Mouse (Mus musculus): ENCODE measurements at regions not wholly inside any gene's neighbourhood (a gene's known extent, or its start where the extent isn't known, plus 50 kb on each side); places are given as distances from the start of the nearest gene placed in this dataset.
"Not testable (repeated sequence)": the region's sequence is repeated elsewhere in the genome, so short reads cannot be mapped to it uniquely, and the experiment has no call there.

GRCm38 (mm10) chr12:19288271-19288890 lies 665.9 kb upstream of the Gm21863 start:
- 0 out of 2 replicates have a peak, but pooled peaks have one; percentile 11 for TF ChIP-seq CTCF (IDR thresholded peaks at IDR 0.05)

GRCm38 (mm10) chr12:19289038-19289437 lies 665.3 kb upstream of the Gm21863 start:
- intact Hi-C loops (cut with DNase I); H3K9ac ChIP-seq (ENCODE audit: low read depth, low read length): not testable (repeated sequence)
- H3K4me3 ChIP-seq = peak overlapping the region; percentile 43

More at GRCm38 (mm10) chr12:19288271-19288890, 665.9 kb upstream of the Gm21863 start:
- H3K27me3 ChIP-seq (ENCODE audit: control insufficient read depth, insufficient read depth, low read length); H3K36me3 ChIP-seq (ENCODE audit: control insufficient read depth, insufficient read depth, low read length); H3K4me1 ChIP-seq (ENCODE audit: control insufficient read depth, insufficient read depth, low read length); intact Hi-C loops (cut with DNase I); H3K79me2 ChIP-seq (replicated peaks; ENCODE audit: control insufficient read depth, insufficient read depth, low read length); H3K27ac ChIP-seq: not testable (repeated sequence)
- peak overlapping the region; percentile 30 for H3K9ac ChIP-seq (ENCODE audit: low read depth, low read length)
- 7% methylated on average over 69 of the region's 75 CpGs for WGBS
- peak overlapping the region; percentile 43 for H3K4me3 ChIP-seq
- DNase-seq = peak; percentile 78 to 82

GRCm38 (mm10) chr12:19292068-19292770 lies 662.1 kb upstream of the Gm21863 start:
- H3K9ac ChIP-seq (ENCODE audit: low read depth, low read length); H3K4me3 ChIP-seq; DNase-seq; H3K4me1 ChIP-seq (ENCODE audit: control insufficient read depth, insufficient read depth, low read length); H3K36me3 ChIP-seq (ENCODE audit: control insufficient read depth, insufficient read depth, low read length); H3K27ac ChIP-seq; intact Hi-C loops (cut with DNase I); H3K79me2 ChIP-seq (replicated peaks; ENCODE audit: control insufficient read depth, insufficient read depth, low read length); H3K27me3 ChIP-seq (ENCODE audit: control insufficient read depth, insufficient read depth, low read length): not testable (repeated sequence)
- WGBS = 81% methylated on average over 3 of the region's 3 CpGs

More at GRCm38 (mm10) chr12:19289038-19289437, 665.3 kb upstream of the Gm21863 start:
- H3K4me1 ChIP-seq (ENCODE audit: control insufficient read depth, insufficient read depth, low read length); H3K27me3 ChIP-seq (ENCODE audit: control insufficient read depth, insufficient read depth, low read length); H3K36me3 ChIP-seq (ENCODE audit: control insufficient read depth, insufficient read depth, low read length); H3K27ac ChIP-seq; H3K79me2 ChIP-seq (replicated peaks; ENCODE audit: control insufficient read depth, insufficient read depth, low read length): not testable (repeated sequence)
- peak in 1 of 2 experiments; percentile 17 for DNase-seq
- WGBS = 35% methylated on average over 18 of the region's 18 CpGs

Measured in heart, adult 2 months (tissue).